ENCODE assay signal across 8 mouse cellular contexts in genomic region chr16:17723325-17723626, GRCm38 (mm10). TPM values are rescaled to one million over a fixed set of nuclear protein-coding genes. Genes with fewer than 3 reads are reported as not detected.
DNase-seq lines count a peak whose midpoint lies in the region; ATAC-seq and TF ChIP-seq lines count a peak whose summit lies in the region.

No protein-coding gene starts in this region.

- intact Hi-C loops in gastrocnemius, postnatal 36 days (cut with DNase I): no loop called here

- peak overlapping the region; percentile 80 for H3K4me2 ChIP-seq in kidney, embryonic 15.5 days
- H3K4me2 ChIP-seq in forebrain, postnatal 0 days (ENCODE audit: low read depth): peak overlapping the region; percentile 90
- peak overlapping the region; percentile 84 for H3K4me2 ChIP-seq in liver, embryonic 15.5 days

- H3K27ac ChIP-seq in kidney, embryonic 15.5 days: no peak overlapping the region
- H3K27ac ChIP-seq in MEL (ENCODE audit: control insufficient read depth, low read depth, low read length): no peak overlapping the region
- H3K27ac ChIP-seq in forebrain, postnatal 0 days (ENCODE audit: low read depth, low read length): no peak overlapping the region
- no peak overlapping the region for H3K27ac ChIP-seq in liver, embryonic 15.5 days (replicated peaks)
- H3K27ac ChIP-seq in thymus, adult 2 months (ENCODE audit: control insufficient read depth, insufficient read depth, low read length): no peak overlapping the region

- TF ChIP-seq CTCF in MEL (IDR thresholded peaks at IDR 0.05 in 2 of 3, conservative IDR thresholded peaks at IDR 0.05 in 1 of 3; ENCODE audit: control insufficient read depth in 1 of 3, insufficient read depth in 1 of 3, low read depth in 2 of 3, low read length in 3 of 3, poor library complexity in 1 of 3, severe bottlenecking in 1 of 3): no peak
- TF ChIP-seq CTCF in forebrain, postnatal 0 days (IDR thresholded peaks at IDR 0.05; ENCODE audit: low read depth): no peak
- no peak for TF ChIP-seq CTCF in thymus, adult 2 months (IDR thresholded peaks at IDR 0.05; ENCODE audit: borderline replicate concordance, control insufficient read depth, extremely low read depth, insufficient read depth, low read length, poor library complexity)

- no peaks in the 10 kb centered on the region for H3K9me3 ChIP-seq in kidney, embryonic 15.5 days (replicated peaks)
- no peaks in the 10 kb centered on the region for H3K9me3 ChIP-seq in MEL (replicated peaks; ENCODE audit: insufficient read depth, low read length)
- no peaks in the 10 kb centered on the region for H3K9me3 ChIP-seq in forebrain, postnatal 0 days (ENCODE audit: low read length)
- no peaks in the 10 kb centered on the region for H3K9me3 ChIP-seq in liver, embryonic 15.5 days (replicated peaks)

- DNase-seq in kidney, postnatal 36 days: no peak
- no peak for DNase-seq in MEL (ENCODE audit: low read depth, low spot score)
- no peak for DNase-seq in forebrain, postnatal 0 days
- DNase-seq in thymus, adult 2 months: no peak
- no peak for DNase-seq in ovary, postnatal 14 days (ENCODE audit: low spot score)
- no peak for DNase-seq in gastrocnemius, postnatal 36 days

- TF ChIP-seq EP300 in MEL (IDR thresholded peaks at IDR 0.05; ENCODE audit: low read depth in 1 of 2, low read length in 2 of 2): no peak

- 87% methylated on average over 1 of the region's 1 CpGs for WGBS in kidney, embryonic 15.5 days
- WGBS in forebrain, postnatal 0 days: 94% methylated on average over 1 of the region's 1 CpGs
- 44% methylated on average over 1 of the region's 1 CpGs for WGBS in liver, embryonic 15.5 days (ENCODE audit: insufficient replicate concordance)
- WGBS in thymus, adult 2 months: 80% methylated on average over 1 of the region's 1 CpGs

- peaks cover 36% of the 10 kb centered on the region for H3K79me2 ChIP-seq in MEL (ENCODE audit: control insufficient read depth, insufficient read depth, low read length, poor library complexity)

- no peak for ATAC-seq in kidney, embryonic 15.5 days (replicated peaks; ENCODE audit: low FRiP score)
- ATAC-seq in forebrain, postnatal 0 days: no peak
- ATAC-seq in liver, embryonic 15.5 days (ENCODE audit: insufficient read depth): no peak

- H3K36me3 ChIP-seq in kidney, embryonic 15.5 days: no peaks in the 10 kb centered on the region
- peaks cover 0 to 13% of the 10 kb centered on the region in 2 experiments; a peak in 2 of 4 replicates for H3K36me3 ChIP-seq in MEL (ENCODE audit: control insufficient read depth in 1 of 2, insufficient read depth in 2 of 2, low read length in 2 of 2)
- no peaks in the 10 kb centered on the region for H3K36me3 ChIP-seq in forebrain, postnatal 0 days (ENCODE audit: insufficient read depth)
- H3K36me3 ChIP-seq in liver, embryonic 15.5 days (replicated peaks): peaks cover 9% of the 10 kb centered on the region; the same call in 1 of the 2 replicates
- H3K36me3 ChIP-seq in thymus, adult 2 months (ENCODE audit: control insufficient read depth, insufficient read depth, low read length): no peaks in the 10 kb centered on the region

- peaks cover 22% of the 10 kb centered on the region for H3K4me1 ChIP-seq in kidney, embryonic 15.5 days
- peaks cover 10 to 12% of the 10 kb centered on the region in 2 experiments for H3K4me1 ChIP-seq in MEL (ENCODE audit: control insufficient read depth in 1 of 2, insufficient read depth in 2 of 2, low read length in 2 of 2)
- H3K4me1 ChIP-seq in forebrain, postnatal 0 days (ENCODE audit: insufficient read depth): peaks cover 7% of the 10 kb centered on the region
- H3K4me1 ChIP-seq in liver, embryonic 15.5 days (replicated peaks): peaks cover 33% of the 10 kb centered on the region
- H3K4me1 ChIP-seq in thymus, adult 2 months (replicated peaks; ENCODE audit: control insufficient read depth, insufficient read depth, low read length): peaks cover 10% of the 10 kb centered on the region

- no peaks in the 10 kb centered on the region for H3K27me3 ChIP-seq in kidney, embryonic 15.5 days
- no peaks in the 10 kb centered on the region for H3K27me3 ChIP-seq in MEL (ENCODE audit: control insufficient read depth in 1 of 2, insufficient read depth in 2 of 2, low read length in 2 of 2)
- H3K27me3 ChIP-seq in forebrain, postnatal 0 days (ENCODE audit: insufficient read depth, low read length): no peaks in the 10 kb centered on the region
- no peaks in the 10 kb centered on the region for H3K27me3 ChIP-seq in liver, embryonic 15.5 days
- no peaks in the 10 kb centered on the region for H3K27me3 ChIP-seq in thymus, adult 2 months (ENCODE audit: control insufficient read depth, insufficient read depth, low read length)

- no peak for TF ChIP-seq POLR2A in MEL (IDR thresholded peaks at IDR 0.05; ENCODE audit: control insufficient read depth in 1 of 2, insufficient read depth in 1 of 2, low read depth in 1 of 2, low read length in 2 of 2, poor library complexity in 1 of 2)
- TF ChIP-seq POLR2A in thymus, adult 2 months (IDR thresholded peaks at IDR 0.05; ENCODE audit: control insufficient read depth, extremely low read depth, insufficient read depth, low read length, poor library complexity): no peak

- H3K9ac ChIP-seq in kidney, embryonic 15.5 days: no peak overlapping the region
- H3K9ac ChIP-seq in MEL (ENCODE audit: control insufficient read depth, low read depth, low read length, poor library complexity, severe bottlenecking): peak overlapping the region; percentile 68
- no peak overlapping the region for H3K9ac ChIP-seq in forebrain, postnatal 0 days
- no peak overlapping the region for H3K9ac ChIP-seq in liver, embryonic 15.5 days

- no peak overlapping the region for H3K4me3 ChIP-seq in kidney, embryonic 15.5 days (replicated peaks)
- H3K4me3 ChIP-seq in MEL (ENCODE audit: control insufficient read depth in 1 of 2, insufficient read depth in 1 of 2, low read depth in 2 of 2, low read length in 2 of 2): peak overlapping the region in 1 of 2 experiments; percentile 89; a peak in 2 of 4 replicates
- no peak overlapping the region for H3K4me3 ChIP-seq in forebrain, postnatal 0 days (ENCODE audit: low read depth, low read length)
- peak overlapping the region; percentile 76 for H3K4me3 ChIP-seq in liver, embryonic 15.5 days (replicated peaks)
- H3K4me3 ChIP-seq in thymus, adult 2 months (ENCODE audit: control insufficient read depth, insufficient read depth, low read length): no peak overlapping the region

- TF ChIP-seq RAD21 in MEL (IDR thresholded peaks at IDR 0.05; ENCODE audit: low read depth, low read length): no peak

TF ChIP-seq in MEL, 35 proteins besides CTCF, POLR2A, EP300 and RAD21:
- TF ChIP-seq ZMIZ1 (IDR thresholded peaks at IDR 0.05; ENCODE audit: low read depth, low read length): no peak
- TF ChIP-seq KAT2A (conservative IDR thresholded peaks at IDR 0.05; ENCODE audit: low read depth, low read length): no peak
- TF ChIP-seq ZNF384 (IDR thresholded peaks at IDR 0.05; ENCODE audit: low read depth, low read length): no peak
- no peak for TF ChIP-seq MAFK (IDR thresholded peaks at IDR 0.05; ENCODE audit: borderline replicate concordance, low read depth, low read length)

RNA-seq across cellular contexts. Expression of gene Med15, which starts 9.4 kb away (rescaled TPM):
- polyA plus RNA-seq in kidney, embryonic 15.5 days (2015; fragmentation: Nextera tagmentation; extraction: Ambion mirVana): 44.4 and 47.9 TPM in 2 replicates
- 25.9 and 27.6 TPM in 2 replicates for total RNA-seq in MEL (2012; rRNA removed)
- 10 to 100 TPM in 1 of 2 experiments, not detected in 1; 62.0 TPM for polyA plus RNA-seq in MEL (2012; ENCODE audit: insufficient read depth in 1 of 2, insufficient read length in 2 of 2, low read depth in 1 of 2, low replicate concordance in 2 of 2, missing spikeins in 1 of 2)
- total RNA-seq in forebrain, postnatal 0 days (2014; rRNA removed): 45.6 and 48.5 TPM in 2 replicates
- polyA plus RNA-seq in forebrain, postnatal 0 days (2015; fragmentation: Nextera tagmentation; extraction: Ambion mirVana): 40.9 and 46.9 TPM in 2 replicates
- 15.9 and 17.1 TPM in 2 replicates for polyA plus RNA-seq in liver, embryonic 15.5 days (2015; fragmentation: Nextera tagmentation; extraction: Ambion mirVana)
- 286 and 308 TPM in 2 replicates for polyA plus RNA-seq in thymus, adult 2 months (2012; rRNA removed)
- 10 to 100 TPM; 16.5 to 20.0 TPM for total RNA-seq in gastrocnemius, postnatal 36 days (2021)

RNA-seq across cellular contexts. Expression of gene Klhl22, which starts 36.1 kb away (rescaled TPM):
- polyA plus RNA-seq in kidney, embryonic 15.5 days (2015; fragmentation: Nextera tagmentation; extraction: Ambion mirVana): 65.1 and 71.4 TPM in 2 replicates
- total RNA-seq in MEL (2012; rRNA removed): 93.6 and 97.0 TPM in 2 replicates
- polyA plus RNA-seq in MEL (2012; ENCODE audit: insufficient read depth in 1 of 2, insufficient read length in 2 of 2, low read depth in 1 of 2, low replicate concordance in 2 of 2, missing spikeins in 1 of 2): 100 to 1,000 TPM in 1 of 2 experiments, 10 to 100 TPM in 1; 82.4 to 191 TPM
- 117 and 162 TPM in 2 replicates for total RNA-seq in forebrain, postnatal 0 days (2014; rRNA removed)
- polyA plus RNA-seq in forebrain, postnatal 0 days (2015; fragmentation: Nextera tagmentation; extraction: Ambion mirVana): 69.6 and 73.8 TPM in 2 replicates
- 13.0 and 14.3 TPM in 2 replicates for polyA plus RNA-seq in liver, embryonic 15.5 days (2015; fragmentation: Nextera tagmentation; extraction: Ambion mirVana)
- 72.7 and 75.1 TPM in 2 replicates for polyA plus RNA-seq in thymus, adult 2 months (2012; rRNA removed)
- 10 to 100 TPM; 16.8 to 20.9 TPM for total RNA-seq in gastrocnemius, postnatal 36 days (2021)
